In the genomic region with DNA sequence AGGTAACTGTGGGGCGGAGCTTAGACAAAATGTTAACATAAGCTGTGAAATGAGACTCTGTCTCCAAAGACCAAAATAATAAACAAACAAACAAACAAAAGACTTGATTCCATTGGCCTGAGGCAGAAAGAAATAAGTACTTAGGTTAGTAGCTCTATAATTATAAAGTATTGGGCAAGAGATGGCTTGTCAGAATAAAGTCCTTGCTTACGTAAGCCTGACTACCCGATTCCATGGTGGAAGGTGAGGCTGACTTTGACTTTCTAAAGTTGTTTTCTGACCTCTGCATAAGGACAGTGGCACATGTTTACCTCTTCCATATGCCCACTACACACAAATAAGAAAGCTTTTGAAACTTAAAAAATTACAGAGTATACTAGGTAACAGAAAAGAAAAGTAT, we compare ENCODE assay signal across 16 mouse cellular contexts.
"Had no signal": no experiment of that assay in that cellular context is flagged by ENCODE, and none has a peak within 500 bp of the region (broad histone marks: within the 10 kb centered on the region; RNA-seq: fewer than 3 reads in every experiment).

No protein-coding gene starts in this region.

- H3K27ac ChIP-seq: neural tube, embryonic 13.5 days; neural tube, embryonic 15.5 days; stomach, embryonic 15.5 days; stomach, postnatal 0 days had no signal

- H3K4me2 ChIP-seq: neural tube, embryonic 13.5 days; neural tube, embryonic 15.5 days; stomach, embryonic 15.5 days had no signal

- DNase-seq: retina, postnatal 1 day; right cerebral cortex, adult 18-20 months; right cerebral cortex, postnatal 14 days; right cerebral cortex, postnatal 25 days; right cerebral cortex, postnatal 4 days; spleen, adult 18-20 months; thymus, adult 18-20 months; thymus, adult 2 months; thymus, postnatal 14 days; thymus, postnatal 25 days; thymus, postnatal 36 days; thymus, postnatal 4 days had no signal

- H3K4me3 ChIP-seq: neural tube, embryonic 13.5 days; neural tube, embryonic 15.5 days; stomach, embryonic 15.5 days had no signal

- H3K9ac ChIP-seq: neural tube, embryonic 13.5 days; neural tube, embryonic 15.5 days; stomach, embryonic 15.5 days had no signal

- H3K27me3 ChIP-seq: neural tube, embryonic 13.5 days; neural tube, embryonic 15.5 days; stomach, embryonic 15.5 days had no signal

- H3K36me3 ChIP-seq: neural tube, embryonic 13.5 days; neural tube, embryonic 15.5 days; stomach, embryonic 15.5 days had no signal

- H3K9me3 ChIP-seq: neural tube, embryonic 15.5 days; stomach, embryonic 15.5 days had no signal

- H3K4me1 ChIP-seq: neural tube, embryonic 13.5 days; neural tube, embryonic 15.5 days; stomach, embryonic 15.5 days had no signal
